Mouse (Mus musculus) hindbrain, embryonic 13.5 days (tissue): ENCODE measurements around the gene Olfr1274-ps. TPM values are rescaled to one million over a fixed set of nuclear protein-coding genes. Genes with fewer than 3 reads are reported as not detected.
"Not testable (repeated sequence)": the region's sequence is repeated elsewhere in the genome, so short reads cannot be mapped to it uniquely, and the experiment has no call there.

Experiments used
- ATAC-seq: fragments of 200-750 bp; cut with Nextera tagmentation; 2 replicates; pipeline ENCODE4 v1.8.0; 2017; ENCODE audit warnings: moderate TSS enrichment; ENCODE audit not compliant: low FRiP score
- H3K27ac ChIP-seq: fragments of 300-500 bp; sonication (generic); 2 replicates; pipeline ENCODE4 v1.5.1; 2015; ENCODE audit warnings: inconsistent platforms, mild to moderate bottlenecking, moderate library complexity
- H3K27me3 ChIP-seq: fragments of 300-500 bp; sonication (generic); 2 replicates; pipeline ENCODE4 v1.6.1; 2015; ENCODE audit warnings: mild to moderate bottlenecking, inconsistent platforms
- H3K36me3 ChIP-seq: fragments of 300-500 bp; sonication (generic); 2 replicates; pipeline ENCODE4 v1.6.1; 2015; ENCODE audit warnings: mild to moderate bottlenecking, inconsistent platforms
- H3K4me1 ChIP-seq: fragments of 300-500 bp; sonication (generic); replicated peaks from 2 replicates; pipeline ENCODE4 v1.6.1; 2015; ENCODE audit warnings: inconsistent platforms
- H3K4me2 ChIP-seq: fragments of 300-500 bp; sonication (generic); 2 replicates; pipeline ENCODE4 v1.6.1; 2015; ENCODE audit warnings: inconsistent platforms, mild to moderate bottlenecking, moderate library complexity
- H3K4me3 ChIP-seq: fragments of 300-500 bp; sonication (generic); 2 replicates; pipeline ENCODE4 v1.5.1; 2015; ENCODE audit warnings: mild to moderate bottlenecking, inconsistent platforms
- H3K9ac ChIP-seq: fragments of 300-500 bp; sonication (generic); 2 replicates; pipeline ENCODE4 v1.6.1; 2015; ENCODE audit warnings: mild to moderate bottlenecking, inconsistent platforms
- H3K9me3 ChIP-seq: fragments of 300-500 bp; sonication (generic); 2 replicates; pipeline ENCODE4 v1.6.1; 2016; ENCODE audit warnings: inconsistent platforms
- WGBS: fragments of 180-500 bp; shearing (Covaris S2); methylation state at CpG from one replicate; pipeline ENCODE4 v1.1.7; 2015; 5-methylcytosine and 5-hydroxymethylcytosine counted together
- polyA plus RNA-seq: library from polyadenylated mRNA; unstranded; fragments of >200 nt; fragmentation: Nextera tagmentation; extraction: Ambion mirVana; gene quantifications from 2 replicates; pipeline ENCODE4 v1.2.1, GENCODE M21; 2015

The Olfr1274-ps gene
- polyA plus RNA-seq, result not detected in 2 replicates

GRCm38 (mm10) chr2:90398633-90399107 lies at the start of gene Olfr1274-ps:
Olfr1274-ps (plus strand) TSS chr2:90398683.
- H3K4me3 ChIP-seq, H3K36me3 ChIP-seq, H3K9ac ChIP-seq, H3K9me3 ChIP-seq, H3K27me3 ChIP-seq, ATAC-seq, H3K4me2 ChIP-seq, H3K27ac ChIP-seq, H3K4me1 ChIP-seq: not testable (repeated sequence)
- WGBS, result 83% methylated on average over 5 of the region's 7 CpGs

GRCm38 (mm10) chr2:90351047-90351446 lies 47.4 kb upstream of the Olfr1274-ps start:
- not testable (repeated sequence) for H3K4me3 ChIP-seq, H3K4me2 ChIP-seq, H3K36me3 ChIP-seq, H3K9ac ChIP-seq, H3K27me3 ChIP-seq, H3K4me1 ChIP-seq, H3K9me3 ChIP-seq, H3K27ac ChIP-seq
- 0 out of 2 replicates have a peak, but pooled peaks have one; percentile 28 for ATAC-seq
- no CpG with 5 or more reads among the region's 6 CpGs for WGBS

GRCm38 (mm10) chr2:90351540-90351939 lies 46.9 kb upstream of the Olfr1274-ps start:
- WGBS, result no CpG with 5 or more reads among the region's 3 CpGs
- peak; percentile 57; the same call in 1 of the 2 replicates for ATAC-seq

GRCm38 (mm10) chr2:90359229-90359628 lies 39.3 kb upstream of the Olfr1274-ps start:
- WGBS, result no CpG with 5 or more reads among the region's 5 CpGs
- ATAC-seq, H3K4me2 ChIP-seq, H3K36me3 ChIP-seq, H3K27ac ChIP-seq, H3K9me3 ChIP-seq, H3K4me3 ChIP-seq, H3K4me1 ChIP-seq, H3K9ac ChIP-seq, H3K27me3 ChIP-seq: not testable (repeated sequence)

More at GRCm38 (mm10) chr2:90351540-90351939, 46.9 kb upstream of the Olfr1274-ps start:
- H3K4me3 ChIP-seq, H3K36me3 ChIP-seq, H3K9me3 ChIP-seq, H3K4me1 ChIP-seq, H3K9ac ChIP-seq, H3K27me3 ChIP-seq, H3K4me2 ChIP-seq, H3K27ac ChIP-seq: not testable (repeated sequence)

GRCm38 (mm10) chr2:90360199-90360598 lies 38.3 kb upstream of the Olfr1274-ps start:
- H3K27ac ChIP-seq, H3K4me2 ChIP-seq, H3K4me1 ChIP-seq, H3K9me3 ChIP-seq, H3K9ac ChIP-seq, H3K36me3 ChIP-seq, H3K27me3 ChIP-seq, H3K4me3 ChIP-seq, ATAC-seq: not testable (repeated sequence)
- WGBS, result no CpG with 5 or more reads among the region's 4 CpGs

GRCm38 (mm10) chr2:90414110-90414821 lies 15.8 kb downstream of the Olfr1274-ps start:
- not testable (repeated sequence) for H3K27me3 ChIP-seq, H3K4me3 ChIP-seq, H3K4me2 ChIP-seq, H3K4me1 ChIP-seq, H3K27ac ChIP-seq, H3K9ac ChIP-seq, H3K36me3 ChIP-seq, H3K9me3 ChIP-seq
- ATAC-seq, result 0 out of 2 replicates have a peak, but pooled peaks have one; percentile 24
- WGBS, result 79% methylated on average over 4 of the region's 4 CpGs

GRCm38 (mm10) chr2:90422282-90422681 lies 23.8 kb downstream of the Olfr1274-ps start:
- not testable (repeated sequence) for H3K9me3 ChIP-seq, H3K4me3 ChIP-seq, H3K27ac ChIP-seq, H3K27me3 ChIP-seq, ATAC-seq, H3K4me2 ChIP-seq, H3K36me3 ChIP-seq, H3K9ac ChIP-seq, H3K4me1 ChIP-seq
- 86% methylated on average over 6 of the region's 6 CpGs for whole genome bisulfite sequencing

GRCm38 (mm10) chr2:90424937-90425336 lies 26.5 kb downstream of the Olfr1274-ps start:
- H3K9me3 ChIP-seq, H3K27me3 ChIP-seq, H3K4me2 ChIP-seq, ATAC-seq, H3K4me3 ChIP-seq, H3K36me3 ChIP-seq, H3K4me1 ChIP-seq, H3K9ac ChIP-seq, H3K27ac ChIP-seq: not testable (repeated sequence)
- no CpG with 5 or more reads among the region's 4 CpGs for WGBS

- H3K4me3 ChIP-seq, H3K27me3 ChIP-seq, ATAC-seq, H3K36me3 ChIP-seq, H3K9me3 ChIP-seq, H3K4me1 ChIP-seq, H3K9ac ChIP-seq, H3K4me2 ChIP-seq, H3K27ac ChIP-seq: not testable (repeated sequence)
- 63% methylated on average over 2 of the region's 11 CpGs for WGBS
Observed at GRCm38 (mm10) chr2:90428988-90429717, 30.7 kb downstream of the Olfr1274-ps start.

- not testable (repeated sequence) for H3K4me1 ChIP-seq, H3K27ac ChIP-seq, H3K27me3 ChIP-seq, H3K4me3 ChIP-seq, H3K9ac ChIP-seq, ATAC-seq, H3K4me2 ChIP-seq, H3K36me3 ChIP-seq, H3K9me3 ChIP-seq
- no CpG with 5 or more reads among the region's 4 CpGs for WGBS
Observed at GRCm38 (mm10) chr2:90429782-90430181, 31.3 kb downstream of the Olfr1274-ps start.

GRCm38 (mm10) chr2:90437453-90437852 lies 39.0 kb downstream of the Olfr1274-ps start:
- H3K9ac ChIP-seq, H3K27me3 ChIP-seq, H3K27ac ChIP-seq, ATAC-seq, H3K36me3 ChIP-seq, H3K4me3 ChIP-seq, H3K9me3 ChIP-seq, H3K4me2 ChIP-seq, H3K4me1 ChIP-seq: not testable (repeated sequence)
- 92% methylated on average over 1 of the region's 5 CpGs for WGBS

GRCm38 (mm10) chr2:90440169-90440568 lies 41.7 kb downstream of the Olfr1274-ps start:
- not testable (repeated sequence) for ATAC-seq, H3K4me1 ChIP-seq

GRCm38 (mm10) chr2:90441811-90442210 lies 43.3 kb downstream of the Olfr1274-ps start:
- not testable (repeated sequence) for H3K4me2 ChIP-seq, ATAC-seq, H3K4me3 ChIP-seq, H3K9me3 ChIP-seq, H3K27me3 ChIP-seq, H3K36me3 ChIP-seq, H3K27ac ChIP-seq, H3K9ac ChIP-seq, H3K4me1 ChIP-seq
- WGBS, result 54% methylated on average over 4 of the region's 4 CpGs

More at GRCm38 (mm10) chr2:90440169-90440568, 41.7 kb downstream of the Olfr1274-ps start:
- not testable (repeated sequence) for H3K4me2 ChIP-seq, H3K27ac ChIP-seq, H3K36me3 ChIP-seq, H3K4me3 ChIP-seq, H3K27me3 ChIP-seq, H3K9ac ChIP-seq, H3K9me3 ChIP-seq
